Mouse (Mus musculus) hindbrain, embryonic 15.5 days (tissue): ENCODE measurements around the gene Orm2. TPM values are rescaled to one million over a fixed set of nuclear protein-coding genes. Genes with fewer than 3 reads are reported as not detected.

Experiments
- ATAC-seq: fragments of 200-750 bp; cut with Nextera tagmentation; 2 replicates; pipeline ENCODE4 v1.8.0; 2017; ENCODE audit warnings: low read depth, moderate number of reproducible peaks, moderate TSS enrichment; ENCODE audit not compliant: low FRiP score
- H3K27ac ChIP-seq: fragments of 300-500 bp; sonication (generic); replicated peaks from 2 replicates; pipeline ENCODE4 v1.5.1; 2015; ENCODE audit warnings: mild to moderate bottlenecking, inconsistent platforms
- H3K27me3 ChIP-seq: fragments of 300-500 bp; sonication (generic); 2 replicates; pipeline ENCODE4 v1.6.1; 2015; ENCODE audit warnings: control low read depth, inconsistent platforms
- H3K36me3 ChIP-seq: fragments of 300-500 bp; sonication (generic); 2 replicates; pipeline ENCODE4 v1.6.1; 2015; ENCODE audit warnings: control low read depth, inconsistent platforms
- H3K4me1 ChIP-seq: fragments of 300-500 bp; sonication (generic); replicated peaks from 2 replicates; pipeline ENCODE4 v1.6.1; 2015; ENCODE audit warnings: control low read depth, inconsistent platforms
- H3K4me2 ChIP-seq: fragments of 300-500 bp; sonication (generic); 2 replicates; pipeline ENCODE4 v1.6.1; 2015; ENCODE audit warnings: moderate library complexity, mild to moderate bottlenecking, inconsistent platforms
- H3K4me3 ChIP-seq: fragments of 300-500 bp; sonication (generic); 2 replicates; pipeline ENCODE4 v1.5.1; 2015; ENCODE audit warnings: mild to moderate bottlenecking, inconsistent platforms
- H3K9ac ChIP-seq: fragments of 300-500 bp; sonication (generic); 2 replicates; pipeline ENCODE4 v1.6.1; 2015; ENCODE audit warnings: inconsistent platforms
- H3K9me3 ChIP-seq: fragments of 300-500 bp; sonication (generic); 2 replicates; pipeline ENCODE4 v1.6.1; 2016; ENCODE audit warnings: control low read depth, inconsistent platforms
- WGBS: fragments of 180-500 bp; shearing (Covaris S2); methylation state at CpG from one replicate; pipeline ENCODE4 v1.1.7; 2015; 5-methylcytosine and 5-hydroxymethylcytosine counted together
- polyA plus RNA-seq: library from polyadenylated mRNA; unstranded; fragments of >200 nt; fragmentation: Nextera tagmentation; extraction: Ambion mirVana; gene quantifications from 2 replicates; pipeline ENCODE4 v1.2.1, GENCODE M21; 2015

The Orm2 gene
- polyA plus RNA-seq, 1 experiment from 2014 or later: not detected

GRCm38 (mm10) chr4:63400541-63401306 is 38.5 kb downstream of the Orm2 start:
- WGBS: 96% methylated on average over 18 of the region's 18 CpGs
- no peaks in the 10 kb centered on the region for H3K27me3 ChIP-seq
- no peak overlapping the region for H3K27ac ChIP-seq
- H3K4me2 ChIP-seq: no peak overlapping the region
- no peaks in the 10 kb centered on the region for H3K9me3 ChIP-seq
- no peak overlapping the region for H3K4me3 ChIP-seq
- H3K9ac ChIP-seq: no peak overlapping the region
- no peak for ATAC-seq
- no peaks in the 10 kb centered on the region for H3K36me3 ChIP-seq
- H3K4me1 ChIP-seq: peaks cover 34% of the 10 kb centered on the region

DNA sequence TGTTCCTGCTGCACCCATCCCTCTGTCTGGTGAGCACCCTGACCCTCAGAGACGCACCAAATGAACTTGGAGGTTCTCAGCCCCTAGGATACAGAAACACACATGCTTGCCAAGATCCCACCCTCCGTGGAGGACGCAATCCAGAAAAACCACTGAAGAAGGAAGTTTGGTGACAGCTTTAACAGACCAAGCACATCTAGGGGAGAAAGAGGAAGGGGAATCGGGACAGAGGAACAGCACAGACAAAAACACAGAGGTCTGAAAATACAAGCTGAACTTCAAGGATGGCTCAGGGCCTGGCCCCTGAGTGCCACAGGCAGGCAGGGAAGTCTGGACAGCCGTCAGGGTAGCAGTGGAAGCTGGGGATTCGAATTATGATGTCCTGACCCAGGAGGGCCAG is 39.4 kb downstream of the Orm2 start:
- peaks cover 35% of the 10 kb centered on the region for H3K4me1 ChIP-seq
- H3K27ac ChIP-seq: no peak overlapping the region
- no peaks in the 10 kb centered on the region for H3K27me3 ChIP-seq
- H3K4me2 ChIP-seq: no peak overlapping the region
- H3K36me3 ChIP-seq: no peaks in the 10 kb centered on the region
- no peaks in the 10 kb centered on the region for H3K9me3 ChIP-seq
- no peak overlapping the region for H3K4me3 ChIP-seq
- 84% methylated on average over 6 of the region's 6 CpGs for WGBS
- no peak for ATAC-seq
- H3K9ac ChIP-seq: no peak overlapping the region

GRCm38 (mm10) chr4:63402056-63402455 is 39.8 kb downstream of the Orm2 start:
- Histone ChIP-seq H3K36me3 (no peaks in the 10 kb centered on the region), H3K9ac (no peak overlapping the region), H3K4me2 (no peak overlapping the region), H3K27ac (no peak overlapping the region), H3K4me1 (peaks cover 35% of the 10 kb centered on the region), H3K9me3 (no peaks in the 10 kb centered on the region), H3K4me3 (no peak overlapping the region), H3K27me3 (no peaks in the 10 kb centered on the region)
- ATAC-seq: no peak
- WGBS: 87% methylated on average over 8 of the region's 10 CpGs

GRCm38 (mm10) chr4:63402558-63402957 is 40.3 kb downstream of the Orm2 start:
- Histone ChIP-seq H3K4me3 (peak overlapping the region; percentile 21), H3K27me3 (no peaks in the 10 kb centered on the region), H3K4me1 (peaks cover 35% of the 10 kb centered on the region), H3K4me2 (peak overlapping the region; percentile 43), H3K9me3 (no peaks in the 10 kb centered on the region), H3K36me3 (no peaks in the 10 kb centered on the region), H3K9ac (no peak overlapping the region), H3K27ac (peak overlapping the region; percentile 77)
- WGBS: 60% methylated on average over 6 of the region's 6 CpGs
- 0 out of 2 replicates have a peak, but pooled peaks have one; percentile 4 for ATAC-seq

GRCm38 (mm10) chr4:63403040-63403959 is 41.1 kb downstream of the Orm2 start, which contains the start of gene Akna:
Gene Akna (minus strand): TSS chr4:63403354.
- Histone ChIP-seq H3K27ac (peak within 1 kb of the TSS; percentile 77), H3K27me3 (no peaks in the 10 kb centered on the region), H3K4me3 (peak within 1 kb of the TSS; percentile 21), H3K4me2 (peak within 1 kb of the TSS; percentile 43), H3K9me3 (no peaks in the 10 kb centered on the region), H3K4me1 (peaks cover 39% of the 10 kb centered on the region), H3K9ac (peak within 1 kb of the TSS; percentile 25; the same call in 1 of the 2 replicates), H3K36me3 (no peaks in the 10 kb centered on the region)
- peak; percentile 85 for ATAC-seq
- 19% methylated on average over 16 of the region's 17 CpGs for WGBS

DNA sequence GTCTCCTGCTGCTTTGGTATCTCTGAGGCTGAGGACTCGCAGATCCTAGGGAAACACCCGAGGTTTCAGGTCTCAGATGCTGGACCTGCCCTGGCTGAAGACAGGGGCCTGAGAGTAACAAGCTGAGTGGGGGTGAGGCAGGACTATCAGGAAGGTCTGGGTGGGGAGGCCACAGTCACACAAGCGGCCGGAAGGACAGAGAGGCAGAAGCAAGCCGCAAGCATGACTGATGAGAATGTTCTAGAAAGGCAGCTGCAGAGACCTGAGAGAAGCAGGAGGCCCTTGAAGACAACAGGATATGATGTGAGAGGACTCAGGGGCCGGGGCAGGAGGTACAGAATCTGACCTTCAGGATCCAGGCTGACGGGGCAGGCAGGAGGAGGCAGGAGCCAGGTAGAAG is 42.0 kb downstream of the Orm2 start:
- Histone ChIP-seq H3K4me2 (no peak overlapping the region), H3K9me3 (no peaks in the 10 kb centered on the region), H3K4me3 (no peak overlapping the region), H3K36me3 (no peaks in the 10 kb centered on the region), H3K4me1 (peaks cover 47% of the 10 kb centered on the region), H3K27me3 (no peaks in the 10 kb centered on the region), H3K27ac (no peak overlapping the region), H3K9ac (no peak overlapping the region)
- 79% methylated on average over 7 of the region's 7 CpGs for WGBS
- no peak for ATAC-seq

- WGBS: 21% methylated on average over 7 of the region's 7 CpGs
- Histone ChIP-seq H3K9ac (no peak overlapping the region), H3K9me3 (no peaks in the 10 kb centered on the region), H3K4me2 (no peak overlapping the region), H3K4me3 (no peak overlapping the region), H3K27ac (no peak overlapping the region), H3K36me3 (no peaks in the 10 kb centered on the region), H3K4me1 (peaks cover 56% of the 10 kb centered on the region), H3K27me3 (no peaks in the 10 kb centered on the region)
- no peak for ATAC-seq
Measured at GRCm38 (mm10) chr4:63405051-63405450, 42.8 kb downstream of the Orm2 start.

DNA sequence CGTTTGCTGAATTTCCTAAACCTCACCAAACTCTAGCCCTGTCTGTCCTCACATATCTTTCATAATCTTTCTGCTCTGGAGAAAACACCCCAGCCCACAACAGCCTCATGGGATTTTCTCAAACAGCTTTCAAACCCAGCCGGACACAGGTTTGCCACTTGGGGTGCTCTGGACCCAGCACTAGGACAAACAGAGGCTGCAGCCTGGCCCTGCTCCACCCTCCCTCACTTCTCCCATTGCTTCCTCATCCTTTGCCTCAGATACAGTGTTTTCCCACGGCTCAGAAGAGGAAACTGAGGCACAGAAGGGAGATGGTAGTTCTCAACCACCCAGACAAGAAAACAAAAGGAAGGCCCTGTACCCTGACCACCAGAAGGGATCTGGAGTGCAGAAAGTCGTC is 43.4 kb downstream of the Orm2 start:
- Histone ChIP-seq H3K4me1 (peaks cover 57% of the 10 kb centered on the region), H3K27me3 (no peaks in the 10 kb centered on the region)
- ATAC-seq: no peak

GRCm38 (mm10) chr4:63408247-63408646 is 46.0 kb downstream of the Orm2 start:
- Histone ChIP-seq H3K27me3 (0 out of 2 replicates have a peak, but pooled peaks cover 2% of the 10 kb centered on the region), H3K4me2 (peak overlapping the region; percentile 97), H3K9ac (0 out of 2 replicates have a peak overlapping the region, but pooled peaks have one; percentile 2), H3K27ac (peak overlapping the region; percentile 69), H3K36me3 (no peaks in the 10 kb centered on the region), H3K9me3 (no peaks in the 10 kb centered on the region), H3K4me1 (peaks cover 48% of the 10 kb centered on the region), H3K4me3 (peak overlapping the region; percentile 51; the same call in 1 of the 2 replicates)
- 47% methylated on average over 7 of the region's 7 CpGs for WGBS
- ATAC-seq: peak; percentile 46

More for the DNA sequence above, 43.4 kb downstream of the Orm2 start:
- H3K4me2 ChIP-seq: no peak overlapping the region
- H3K4me3 ChIP-seq: no peak overlapping the region
- 70% methylated on average over 4 of the region's 4 CpGs for WGBS
- H3K9me3 ChIP-seq: no peaks in the 10 kb centered on the region
- H3K27ac ChIP-seq: no peak overlapping the region
- no peak overlapping the region for H3K9ac ChIP-seq
- no peaks in the 10 kb centered on the region for H3K36me3 ChIP-seq

GRCm38 (mm10) chr4:63408649-63409048 is 46.4 kb downstream of the Orm2 start:
- Histone ChIP-seq H3K27ac (peak overlapping the region; percentile 69), H3K9ac (peak overlapping the region; percentile 55; the same call in 1 of the 2 replicates), H3K4me3 (peak overlapping the region; percentile 51)

DNA sequence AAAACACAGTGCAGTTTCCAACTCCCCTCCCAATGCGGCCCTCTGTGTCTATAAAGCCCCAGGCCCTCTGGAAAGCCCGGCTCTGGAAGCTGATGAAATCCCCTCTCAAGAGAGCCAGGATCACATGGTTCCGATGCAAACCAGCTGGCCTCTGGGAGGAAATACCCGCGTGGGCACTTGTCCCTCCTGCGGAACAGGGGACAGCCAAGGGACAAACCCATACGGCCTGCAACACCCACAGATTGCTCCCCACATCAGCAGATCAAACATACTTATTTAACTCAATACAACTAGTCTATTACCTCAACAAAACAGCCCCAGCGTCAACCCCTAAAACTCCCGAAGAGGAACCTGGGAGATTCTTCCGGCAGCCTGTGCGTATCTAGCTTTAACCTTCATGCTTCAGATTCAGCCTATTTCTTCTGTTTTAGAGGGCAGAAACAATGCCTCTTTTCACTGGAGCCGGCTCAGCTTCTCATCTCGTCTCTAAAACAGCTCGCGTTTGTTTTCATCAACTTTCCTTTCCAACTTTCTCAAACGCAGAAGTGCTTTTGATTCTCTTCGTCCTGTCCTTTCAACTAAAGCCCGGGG is 47.2 kb downstream of the Orm2 start:
- Histone ChIP-seq H3K4me3 (peak overlapping the region; percentile 51), H3K27ac (peak overlapping the region; percentile 69), H3K4me1 (peaks cover 36% of the 10 kb centered on the region), H3K9me3 (no peaks in the 10 kb centered on the region), H3K36me3 (no peaks in the 10 kb centered on the region), H3K27me3 (0 out of 2 replicates have a peak, but pooled peaks cover 2% of the 10 kb centered on the region), H3K4me2 (peak overlapping the region; percentile 97), H3K9ac (peak overlapping the region; percentile 55)
- 2% methylated on average over 18 of the region's 18 CpGs for WGBS
- ATAC-seq: no peak

More at GRCm38 (mm10) chr4:63408649-63409048, 46.4 kb downstream of the Orm2 start:
- 9% methylated on average over 8 of the region's 8 CpGs for WGBS
- peak overlapping the region; percentile 97 for H3K4me2 ChIP-seq
- H3K36me3 ChIP-seq: no peaks in the 10 kb centered on the region
- peaks cover 44% of the 10 kb centered on the region for H3K4me1 ChIP-seq
- H3K27me3 ChIP-seq: 0 out of 2 replicates have a peak, but pooled peaks cover 2% of the 10 kb centered on the region
- peak; percentile 42 for ATAC-seq
- H3K9me3 ChIP-seq: no peaks in the 10 kb centered on the region
